Mouse (Mus musculus) ES-E14 (cell line): Measurements from ENCODE around the gene Micu2. TPM values are rescaled to one million over a fixed set of nuclear protein-coding genes. Genes with fewer than 3 reads are reported as not detected.

Experiments
- DNase-seq: peaks from one replicate; pipeline ENCODE4 v3.0.0-alpha.2; 2013; ENCODE audit warnings: low read depth, low spot score
- H3K27ac ChIP-seq: 2 replicates; pipeline ENCODE4 v1.5.1; 2012; ENCODE audit warnings: low read depth, mild to moderate bottlenecking, low read length, moderate library complexity, mixed read lengths; ENCODE audit not compliant: poor library complexity, insufficient read depth, severe bottlenecking
- H3K36me3 ChIP-seq: 2 replicates; pipeline ENCODE4 v1.6.1; 2012; ENCODE audit warnings: mild to moderate bottlenecking, low read length, moderate library complexity, mixed read lengths; ENCODE audit not compliant: control insufficient read depth, poor library complexity, insufficient read depth, severe bottlenecking
- H3K4me1 ChIP-seq, 2 experiments: fragments of 150-350 bp in 1 of 2; sonication (generic) in 1 of 2; 2 replicates each; pipeline ENCODE4 v1.6.1; 2012; ENCODE audit warnings: low read length in 2 of 2, mild to moderate bottlenecking in 1 of 2, mixed read lengths in 1 of 2; ENCODE audit not compliant: control insufficient read depth in 2 of 2, insufficient read depth in 2 of 2, poor library complexity in 1 of 2
- H3K4me3 ChIP-seq, 2 experiments: fragments of 150-350 bp in 1 of 2; sonication (generic) in 1 of 2; 2 replicates each; pipeline ENCODE4 v1.5.1; 2012; ENCODE audit warnings: low read length in 2 of 2, low read depth in 1 of 2, mild to moderate bottlenecking in 1 of 2, mixed read lengths in 1 of 2; ENCODE audit not compliant: insufficient read depth in 1 of 2, poor library complexity in 1 of 2, severe bottlenecking in 1 of 2
- H3K9ac ChIP-seq: 2 replicates; pipeline ENCODE4 v1.6.1; 2012; ENCODE audit warnings: low read depth, mild to moderate bottlenecking, low read length, mixed read lengths; ENCODE audit not compliant: poor library complexity, insufficient read depth, severe bottlenecking
- H3K9me3 ChIP-seq: fragments of 150-350 bp; sonication (generic); 2 replicates; pipeline ENCODE4 v1.6.1; 2012; ENCODE audit warnings: low read depth, mild to moderate bottlenecking, low read length; ENCODE audit not compliant: control insufficient read depth, insufficient read depth
- CHD2 ChIP-seq: IDR thresholded peaks from 2 replicates; pipeline ENCODE4 v1.6.1; 2014; ENCODE audit warnings: mild to moderate bottlenecking, low read depth, low read length, inconsistent platforms
- HCFC1 ChIP-seq: IDR thresholded peaks from 2 replicates; pipeline ENCODE4 v1.6.1; 2012; ENCODE audit warnings: low read length, inconsistent platforms, borderline replicate concordance; ENCODE audit not compliant: insufficient read depth
- MAFK ChIP-seq: IDR thresholded peaks from 2 replicates; pipeline ENCODE4 v1.6.1; 2014; ENCODE audit warnings: mild to moderate bottlenecking, low read depth, low read length, inconsistent platforms; ENCODE audit not compliant: insufficient read depth
- ZC3H11A ChIP-seq: IDR thresholded peaks from 2 replicates; pipeline ENCODE4 v1.6.1; 2012; ENCODE audit warnings: low read depth, mild to moderate bottlenecking, inconsistent platforms, low read length, borderline replicate concordance
- ZNF384 ChIP-seq: IDR thresholded peaks from 2 replicates; pipeline ENCODE4 v1.6.1; 2012; ENCODE audit warnings: low read depth, low read length, inconsistent platforms
- in situ Hi-C, 2 experiments: fragments of 600-800 bp; cut with MboI; formaldehyde crosslinking; loops; one replicate each; pipeline ENCODE4 v1.15.1; 2025; ENCODE audit warnings: low sequenced_read_pairs in 2 of 2, inconsistent platforms in 1 of 2; ENCODE audit not compliant: unreplicated experiment in 2 of 2
- total RNA-seq: library from RNA; depleted of rRNA; stranded (reverse); fragments of 300-350 nt; gene quantifications from 2 replicates; pipeline ENCODE4 v1.2.3, GENCODE M21; 2012

The Micu2 gene
- total RNA-seq, 1 experiment, result 7.6 TPM

DNA sequence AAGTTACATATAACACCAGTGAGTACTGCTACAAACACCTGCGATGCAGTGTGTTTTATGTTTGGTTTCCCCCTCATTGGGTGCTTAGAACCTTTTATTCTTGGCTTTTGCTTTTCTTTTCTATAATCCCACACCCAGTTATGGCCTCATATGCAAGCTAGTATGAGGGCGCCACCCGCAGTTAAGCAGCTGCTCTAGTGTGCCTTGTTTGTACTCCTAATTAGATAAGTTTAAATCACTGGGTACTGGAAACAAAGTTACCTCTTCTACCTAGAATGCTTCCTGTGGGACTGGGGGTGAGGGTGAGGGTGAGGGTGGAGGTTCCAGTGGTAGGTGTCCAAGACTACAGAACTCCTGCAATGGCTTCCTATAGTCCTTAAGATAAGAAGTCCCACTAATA, 2.9 kb downstream of the Micu2 start:
- in situ Hi-C loops, result no loop called here
- no peak for DNase-seq
- no peak for TF ChIP-seq HCFC1
- Histone ChIP-seq H3K27ac (no peak overlapping the region), H3K36me3 (no peaks in the 10 kb centered on the region; the same call in 1 of the 2 replicates), H3K9me3 (no peaks in the 10 kb centered on the region), H3K4me1 (no peaks in the 10 kb centered on the region; a peak in 1 of 4 replicates), H3K9ac (no peak overlapping the region), H3K4me3 (no peak overlapping the region)

DNA sequence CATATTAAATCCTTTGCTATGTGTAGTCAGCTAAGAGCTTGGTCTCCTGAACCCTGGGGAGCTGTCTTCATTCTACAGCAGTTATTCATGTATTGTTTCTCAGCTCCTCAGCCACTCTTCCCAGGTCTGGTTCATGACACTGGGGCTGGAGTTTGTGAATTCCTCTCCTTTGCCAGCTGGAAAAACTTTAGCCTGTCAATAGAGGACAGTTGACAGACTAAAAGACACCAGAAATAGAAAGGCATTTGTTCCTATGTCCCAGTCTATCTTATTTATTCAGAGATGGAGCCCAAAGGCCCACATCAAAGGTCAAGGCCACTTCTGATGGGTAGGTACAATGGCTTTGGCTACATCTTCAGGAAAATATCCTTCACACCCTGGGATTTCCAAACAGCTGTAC, 7.3 kb downstream of the Micu2 start:
- TF ChIP-seq ZNF384, result no peak
- no peak for TF ChIP-seq CHD2
- no peak for TF ChIP-seq ZC3H11A
- Histone ChIP-seq H3K4me3 (no peak overlapping the region), H3K9ac (no peak overlapping the region), H3K9me3 (no peaks in the 10 kb centered on the region), H3K4me1 (no peaks in the 10 kb centered on the region), H3K27ac (no peak overlapping the region), H3K36me3 (no peaks in the 10 kb centered on the region; the same call in 1 of the 2 replicates)
- DNase-seq, result no peak
- in situ Hi-C loops, result no loop called here

DNA sequence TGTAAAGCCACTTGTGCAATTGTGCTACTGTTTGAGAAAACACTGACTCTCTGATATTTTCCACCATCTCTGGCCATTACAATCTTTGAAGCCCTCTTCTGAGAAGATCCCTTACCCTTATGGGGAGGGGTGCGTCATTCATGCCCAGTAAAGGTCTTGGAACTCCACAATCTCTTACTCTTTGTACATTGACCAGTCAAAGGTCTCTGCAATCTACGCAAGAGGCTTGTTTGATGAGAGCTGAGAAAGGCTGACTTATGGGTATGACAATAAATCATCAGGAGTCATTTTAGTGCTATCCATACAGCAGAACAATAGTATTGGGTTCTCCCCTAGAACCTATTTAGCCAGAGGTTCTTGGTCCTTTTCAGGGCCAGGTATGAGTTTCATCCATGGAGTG, 9.9 kb downstream of the Micu2 start:
- no peak for DNase-seq
- Histone ChIP-seq H3K36me3 (no peaks in the 10 kb centered on the region; the same call in 1 of the 2 replicates), H3K4me1 (no peaks in the 10 kb centered on the region), H3K4me3 (no peak overlapping the region), H3K9ac (no peak overlapping the region), H3K27ac (no peak overlapping the region), H3K9me3 (no peaks in the 10 kb centered on the region)
- TF ChIP-seq ZC3H11A, result no peak
- TF ChIP-seq MAFK, result no peak
- no peak for TF ChIP-seq CHD2
- no peak for TF ChIP-seq HCFC1
- TF ChIP-seq ZNF384, result no peak
- in situ Hi-C loops, result no loop called here

DNA sequence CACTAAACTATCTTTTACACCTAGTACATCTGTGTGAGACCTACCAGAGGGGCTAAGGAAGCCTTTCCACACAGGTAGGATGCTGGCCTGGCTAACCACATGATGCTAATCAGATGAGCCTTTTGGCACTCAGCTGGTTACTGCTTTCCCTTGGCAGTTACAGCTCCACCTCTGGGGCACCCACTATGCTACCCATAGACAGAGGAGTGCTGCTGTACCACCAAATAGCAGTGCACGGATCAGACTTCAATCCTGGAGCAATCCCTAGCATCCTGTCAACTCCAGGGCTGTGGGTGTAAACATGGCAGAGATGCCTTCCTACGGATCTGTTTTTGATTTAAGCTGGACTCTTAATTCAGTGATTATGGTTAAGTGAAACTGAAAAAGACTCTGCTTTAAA, 13.3 kb downstream of the Micu2 start:
- no peak for DNase-seq
- in situ Hi-C loops, result no loop called here
- no peak for TF ChIP-seq MAFK
- TF ChIP-seq CHD2, result no peak
- TF ChIP-seq HCFC1, result no peak
- no peak for TF ChIP-seq ZC3H11A
- no peak for TF ChIP-seq ZNF384
- H3K27ac ChIP-seq, result no peak overlapping the region
- peaks cover 0 to 4% of the 10 kb centered on the region in 2 experiments; a peak in 1 of 4 replicates for H3K4me1 ChIP-seq
- H3K36me3 ChIP-seq, result no peaks in the 10 kb centered on the region; the same call in 1 of the 2 replicates
- no peak overlapping the region for H3K9ac ChIP-seq
- no peak overlapping the region for H3K4me3 ChIP-seq
- no peaks in the 10 kb centered on the region for H3K9me3 ChIP-seq

DNA sequence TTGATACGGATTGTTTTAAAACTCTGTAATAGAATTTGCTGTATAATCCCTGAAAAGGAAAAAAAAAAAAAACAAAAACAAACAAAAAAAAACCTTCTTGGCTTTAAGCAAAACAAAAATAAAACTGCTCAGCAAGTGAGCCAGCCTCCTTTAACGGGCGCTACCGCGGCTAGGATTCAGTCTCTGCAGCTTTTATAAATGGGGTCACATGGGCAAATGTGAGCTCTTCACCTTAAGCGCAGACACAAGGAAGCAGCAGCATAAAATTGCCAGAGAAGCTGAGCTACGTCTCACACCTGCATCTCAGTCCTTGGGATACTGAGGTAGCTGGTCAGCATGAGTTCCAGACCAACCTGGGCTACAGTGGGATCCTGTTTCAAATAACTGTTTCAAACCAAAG, 16.6 kb downstream of the Micu2 start:
- Histone ChIP-seq H3K9me3 (no peaks in the 10 kb centered on the region), H3K27ac (no peak overlapping the region), H3K4me3 (no peak overlapping the region), H3K36me3 (no peaks in the 10 kb centered on the region; the same call in 1 of the 2 replicates), H3K4me1 (peaks cover 0 to 4% of the 10 kb centered on the region in 2 experiments; a peak in 1 of 4 replicates), H3K9ac (no peak overlapping the region)
- TF ChIP-seq CHD2 (no peak), ZNF384 (no peak), HCFC1 (no peak), MAFK (no peak), ZC3H11A (no peak)
- DNase-seq, result no peak
- in situ Hi-C loops, result no loop called here
